Mouse (Mus musculus): ENCODE data around the gene Atp4b. TPM values are rescaled to one million over a fixed set of nuclear protein-coding genes. Genes with fewer than 3 reads are reported as not detected.

The Atp4b gene
- polyA plus RNA-seq, 1 experiment from 2014 or later = not detected

DNA sequence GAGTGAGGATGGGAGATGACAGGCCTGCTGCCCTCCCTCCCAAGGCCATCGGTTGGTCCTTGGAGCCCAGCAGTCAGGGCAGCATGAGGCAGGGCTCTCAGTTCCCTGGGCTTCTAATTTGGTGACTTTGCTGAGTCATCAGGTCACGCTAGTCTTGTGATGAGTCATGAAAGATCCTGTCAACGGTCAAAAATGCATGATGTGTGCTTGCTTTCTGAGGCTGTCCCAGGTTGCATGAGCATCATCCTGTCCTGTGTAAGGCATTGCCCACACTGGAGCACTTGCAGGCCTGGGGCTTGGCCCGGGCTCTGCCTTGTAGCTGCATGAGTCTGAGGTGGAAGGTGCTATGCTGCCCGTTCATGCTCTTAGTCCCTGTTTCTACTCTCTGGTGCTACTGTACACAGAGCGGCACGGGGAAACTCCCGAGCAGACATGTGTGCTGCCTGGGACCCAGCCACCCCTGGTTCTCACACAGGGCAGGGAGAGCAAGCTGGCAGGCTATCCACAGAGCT is 23.4 kb downstream of the Atp4b start:
- no peaks in the 10 kb centered on the region for H3K27me3 ChIP-seq (ENCODE audit: control insufficient read depth, insufficient read depth, low read length)
- H3K4me2 ChIP-seq = no peak overlapping the region
- WGBS (ENCODE audit: insufficient replicate concordance) = 85% methylated on average over 8 of the region's 8 CpGs
- H3K9me3 ChIP-seq (replicated peaks; ENCODE audit: control insufficient read depth, low read length) = no peaks in the 10 kb centered on the region
- H3K36me3 ChIP-seq (ENCODE audit: control insufficient read depth, insufficient read depth, low read length) = peaks cover 57% of the 10 kb centered on the region
- H3K27ac ChIP-seq (ENCODE audit: low read depth, low read length) = no peak overlapping the region
- no peaks in the 10 kb centered on the region for H3K4me1 ChIP-seq (ENCODE audit: control insufficient read depth, insufficient read depth, low read length)
- ATAC-seq (replicated peaks; ENCODE audit: insufficient number of reproducible peaks, low FRiP score, low TSS enrichment) = no peak
- no peak overlapping the region for H3K4me3 ChIP-seq (ENCODE audit: low read depth, low read length)
- H3K9ac ChIP-seq (ENCODE audit: low read depth, low read length) = no peak overlapping the region

DNA sequence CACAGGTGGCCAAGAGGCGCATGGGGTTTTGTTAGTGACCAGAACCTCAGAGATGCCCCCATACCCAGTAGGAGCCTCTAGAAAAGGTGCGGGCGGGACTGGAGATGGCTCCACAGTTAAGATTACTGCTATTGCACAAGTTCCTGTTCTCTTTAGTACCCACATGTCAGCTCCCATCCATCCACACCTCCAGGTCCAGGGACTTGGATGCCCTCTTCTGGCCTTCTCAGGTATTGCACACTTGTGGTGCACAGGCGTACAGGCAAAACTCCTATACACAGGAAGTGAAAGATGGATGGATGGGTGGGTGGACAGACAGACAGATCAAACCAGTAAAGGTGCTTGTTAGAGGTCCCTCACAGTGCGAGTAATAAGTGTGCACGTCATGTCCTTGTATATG is 34.8 kb downstream of the Atp4b start:
- no peaks in the 10 kb centered on the region for H3K4me1 ChIP-seq (ENCODE audit: control insufficient read depth, insufficient read depth, low read length)
- no peak for ATAC-seq (replicated peaks; ENCODE audit: insufficient number of reproducible peaks, low FRiP score, low TSS enrichment)
- no peak overlapping the region for H3K9ac ChIP-seq (ENCODE audit: low read depth, low read length)
- no peaks in the 10 kb centered on the region for H3K27me3 ChIP-seq (ENCODE audit: control insufficient read depth, insufficient read depth, low read length)
- H3K9me3 ChIP-seq (replicated peaks; ENCODE audit: control insufficient read depth, low read length) = 0 out of 2 replicates have a peak, but pooled peaks cover 2% of the 10 kb centered on the region
- no peak overlapping the region for H3K27ac ChIP-seq (ENCODE audit: low read depth, low read length)
- H3K4me3 ChIP-seq (ENCODE audit: low read depth, low read length) = no peak overlapping the region
- H3K4me2 ChIP-seq = no peak overlapping the region
- H3K36me3 ChIP-seq (ENCODE audit: control insufficient read depth, insufficient read depth, low read length) = peaks cover 63% of the 10 kb centered on the region
- WGBS (ENCODE audit: insufficient replicate concordance) = 96% methylated on average over 6 of the region's 6 CpGs

DNA sequence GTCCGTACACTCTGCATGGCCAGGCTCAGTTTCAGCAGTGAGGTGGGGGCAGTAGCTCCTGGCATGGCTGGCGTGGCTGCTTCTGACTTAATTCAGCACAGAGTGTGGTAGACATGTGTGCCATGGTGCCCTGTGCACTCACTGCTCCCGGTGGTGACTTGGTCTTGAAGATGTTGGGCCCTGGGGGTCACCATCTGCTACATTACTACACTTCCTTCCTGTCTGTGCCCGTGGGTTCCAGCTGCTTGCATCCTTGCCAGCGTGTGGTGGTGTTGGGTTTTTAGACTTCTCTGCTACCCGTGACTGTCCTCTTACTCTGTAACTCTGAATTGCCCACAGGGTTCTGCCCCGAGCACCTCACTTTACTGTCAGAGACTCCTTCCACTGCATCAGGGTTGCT is 36.4 kb downstream of the Atp4b start:
- Histone ChIP-seq H3K4me3 (ENCODE audit: low read depth, low read length) (no peak overlapping the region), H3K27me3 (ENCODE audit: control insufficient read depth, insufficient read depth, low read length) (no peaks in the 10 kb centered on the region), H3K4me2 (no peak overlapping the region), H3K4me1 (ENCODE audit: control insufficient read depth, insufficient read depth, low read length) (peaks cover 2% of the 10 kb centered on the region; the same call in 1 of the 2 replicates), H3K9me3 (replicated peaks; ENCODE audit: control insufficient read depth, low read length) (0 out of 2 replicates have a peak, but pooled peaks cover 2% of the 10 kb centered on the region), H3K36me3 (ENCODE audit: control insufficient read depth, insufficient read depth, low read length) (peaks cover 63% of the 10 kb centered on the region), H3K9ac (ENCODE audit: low read depth, low read length) (no peak overlapping the region), H3K27ac (ENCODE audit: low read depth, low read length) (no peak overlapping the region)
- WGBS (ENCODE audit: insufficient replicate concordance) = 89% methylated on average over 7 of the region's 7 CpGs
- no peak for ATAC-seq (replicated peaks; ENCODE audit: insufficient number of reproducible peaks, low FRiP score, low TSS enrichment)

DNA sequence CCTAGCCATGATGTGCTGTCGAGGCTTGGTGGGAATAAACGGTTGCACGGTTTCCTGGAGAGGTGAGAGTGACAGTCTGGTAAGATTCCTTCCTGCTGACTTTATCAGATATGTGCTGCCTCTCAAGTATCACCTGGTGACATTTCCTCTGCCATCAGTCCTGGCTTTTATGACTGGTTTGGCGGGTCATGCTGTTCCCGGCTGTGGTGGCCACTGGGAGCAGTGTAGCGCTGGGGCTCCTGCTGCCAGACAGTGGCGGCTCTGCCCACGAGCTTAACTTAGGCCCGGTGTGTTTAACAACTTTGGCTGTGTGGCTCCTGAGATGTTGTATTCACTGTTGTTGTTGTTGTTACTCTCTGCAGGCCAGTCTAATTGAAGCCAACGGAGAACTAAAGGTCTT is 39.9 kb downstream of the Atp4b start:
- H3K4me1 ChIP-seq (ENCODE audit: control insufficient read depth, insufficient read depth, low read length) = peaks cover 11% of the 10 kb centered on the region
- no peak for ATAC-seq (replicated peaks; ENCODE audit: insufficient number of reproducible peaks, low FRiP score, low TSS enrichment)
- no peak overlapping the region for H3K9ac ChIP-seq (ENCODE audit: low read depth, low read length)
- no peak overlapping the region for H3K27ac ChIP-seq (ENCODE audit: low read depth, low read length)
- H3K36me3 ChIP-seq (ENCODE audit: control insufficient read depth, insufficient read depth, low read length) = peaks cover 52% of the 10 kb centered on the region
- WGBS (ENCODE audit: insufficient replicate concordance) = 77% methylated on average over 10 of the region's 10 CpGs
- no peak overlapping the region for H3K4me3 ChIP-seq (ENCODE audit: low read depth, low read length)
- no peak overlapping the region for H3K4me2 ChIP-seq
- H3K9me3 ChIP-seq (replicated peaks; ENCODE audit: control insufficient read depth, low read length) = 0 out of 2 replicates have a peak, but pooled peaks cover 2% of the 10 kb centered on the region
- no peaks in the 10 kb centered on the region for H3K27me3 ChIP-seq (ENCODE audit: control insufficient read depth, insufficient read depth, low read length)

DNA sequence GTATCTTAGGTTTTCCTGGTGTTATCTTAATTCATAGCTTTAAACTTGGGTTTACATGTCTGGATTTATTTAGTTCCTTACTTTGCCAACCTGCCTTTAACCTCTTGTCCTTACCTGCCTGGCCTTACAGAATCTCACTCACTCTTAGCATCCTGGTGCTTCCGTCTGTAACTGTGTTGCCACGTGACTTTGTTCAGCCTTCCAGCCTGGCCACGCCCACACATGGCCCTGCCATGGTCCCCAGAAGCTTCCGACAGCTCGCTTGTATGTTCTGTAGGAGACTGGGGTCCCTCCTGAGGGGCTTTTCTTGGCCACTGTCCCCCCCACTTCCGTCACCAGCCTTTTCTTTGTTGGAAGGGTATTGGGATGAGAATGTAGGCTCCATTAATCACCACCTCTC is 40.4 kb downstream of the Atp4b start:
- WGBS (ENCODE audit: insufficient replicate concordance) = 89% methylated on average over 6 of the region's 6 CpGs
- no peaks in the 10 kb centered on the region for H3K9me3 ChIP-seq (replicated peaks; ENCODE audit: control insufficient read depth, low read length)
- no peak overlapping the region for H3K4me2 ChIP-seq
- H3K27ac ChIP-seq (ENCODE audit: low read depth, low read length) = no peak overlapping the region
- peaks cover 51% of the 10 kb centered on the region for H3K36me3 ChIP-seq (ENCODE audit: control insufficient read depth, insufficient read depth, low read length)
- H3K27me3 ChIP-seq (ENCODE audit: control insufficient read depth, insufficient read depth, low read length) = no peaks in the 10 kb centered on the region
- peaks cover 14% of the 10 kb centered on the region for H3K4me1 ChIP-seq (ENCODE audit: control insufficient read depth, insufficient read depth, low read length)
- no peak for ATAC-seq (replicated peaks; ENCODE audit: insufficient number of reproducible peaks, low FRiP score, low TSS enrichment)
- H3K9ac ChIP-seq (ENCODE audit: low read depth, low read length) = no peak overlapping the region
- no peak overlapping the region for H3K4me3 ChIP-seq (ENCODE audit: low read depth, low read length)

DNA sequence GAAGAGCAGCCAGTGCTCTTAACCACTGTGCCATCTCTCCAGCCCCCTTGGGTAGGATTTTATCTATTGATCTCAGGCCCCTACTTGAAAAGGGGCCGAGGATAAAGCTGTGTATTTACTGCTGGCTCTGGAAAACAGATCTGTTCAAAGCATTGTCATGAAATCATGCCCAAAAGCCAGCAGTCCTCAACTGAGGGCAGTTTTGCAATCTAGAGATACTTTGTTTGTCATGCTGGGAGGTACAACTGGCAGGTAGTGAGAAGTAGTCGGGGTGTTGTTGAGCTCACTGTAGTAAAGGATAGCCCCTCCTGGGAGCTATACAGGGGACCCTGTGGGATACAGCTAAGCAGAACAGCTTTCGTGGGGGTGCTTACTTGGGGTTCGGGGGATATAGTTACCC is 42.7 kb downstream of the Atp4b start:
- peaks cover 24% of the 10 kb centered on the region for H3K4me1 ChIP-seq (ENCODE audit: control insufficient read depth, insufficient read depth, low read length)
- whole genome bisulfite sequencing (ENCODE audit: insufficient replicate concordance) = 78% methylated on average over 4 of the region's 4 CpGs
- no peak overlapping the region for H3K4me3 ChIP-seq (ENCODE audit: low read depth, low read length)

DNA sequence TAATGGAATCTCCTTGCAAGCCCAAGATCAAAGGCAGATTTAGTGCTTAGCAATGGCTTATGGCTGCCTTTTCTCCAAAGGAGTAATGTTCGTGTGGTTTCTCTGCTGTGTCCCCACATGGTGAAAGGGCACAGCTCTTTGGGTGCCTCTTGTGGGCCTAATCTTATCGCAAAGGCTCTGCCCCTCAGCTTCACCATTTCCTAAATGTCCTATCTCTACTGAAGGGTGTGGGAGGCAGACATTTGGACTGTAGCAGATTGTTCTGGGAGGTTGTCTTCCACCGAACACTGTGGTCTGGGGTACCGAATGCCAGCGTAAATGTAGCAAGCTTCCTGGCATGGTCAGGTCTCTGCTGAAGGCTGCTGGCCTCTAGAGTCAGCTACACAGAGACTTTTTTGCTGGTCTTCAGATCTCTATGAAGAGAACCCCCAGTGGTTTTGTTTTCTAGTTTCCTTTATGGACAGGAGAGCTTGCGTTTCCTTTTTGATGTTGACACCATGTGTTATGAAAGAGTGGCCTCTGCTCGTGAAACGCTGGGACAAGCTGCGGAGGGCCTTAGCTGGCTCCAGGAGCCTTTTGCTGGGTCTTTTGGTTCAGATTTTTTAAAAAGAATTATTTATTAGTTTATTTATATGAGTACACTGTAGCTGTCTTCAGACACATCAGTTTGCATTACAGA is 43.3 kb downstream of the Atp4b start:
- Histone ChIP-seq H3K36me3 (ENCODE audit: control insufficient read depth, insufficient read depth, low read length) (peaks cover 45% of the 10 kb centered on the region), H3K4me2 (no peak overlapping the region), H3K4me3 (ENCODE audit: low read depth, low read length) (no peak overlapping the region), H3K27me3 (ENCODE audit: control insufficient read depth, insufficient read depth, low read length) (no peaks in the 10 kb centered on the region), H3K9ac (ENCODE audit: low read depth, low read length) (no peak overlapping the region), H3K4me1 (ENCODE audit: control insufficient read depth, insufficient read depth, low read length) (peaks cover 24% of the 10 kb centered on the region), H3K27ac (ENCODE audit: low read depth, low read length) (no peak overlapping the region), H3K9me3 (replicated peaks; ENCODE audit: control insufficient read depth, low read length) (no peaks in the 10 kb centered on the region)
- WGBS (ENCODE audit: insufficient replicate concordance) = 69% methylated on average over 9 of the region's 9 CpGs
- no peak for ATAC-seq (replicated peaks; ENCODE audit: insufficient number of reproducible peaks, low FRiP score, low TSS enrichment)

More for the DNA sequence above, 42.7 kb downstream of the Atp4b start:
- Histone ChIP-seq H3K27me3 (ENCODE audit: control insufficient read depth, insufficient read depth, low read length) (no peaks in the 10 kb centered on the region), H3K9me3 (replicated peaks; ENCODE audit: control insufficient read depth, low read length) (no peaks in the 10 kb centered on the region), H3K9ac (ENCODE audit: low read depth, low read length) (no peak overlapping the region), H3K36me3 (ENCODE audit: control insufficient read depth, insufficient read depth, low read length) (peaks cover 51% of the 10 kb centered on the region), H3K27ac (ENCODE audit: low read depth, low read length) (no peak overlapping the region), H3K4me2 (no peak overlapping the region)
- no peak for ATAC-seq (replicated peaks; ENCODE audit: insufficient number of reproducible peaks, low FRiP score, low TSS enrichment)

DNA sequence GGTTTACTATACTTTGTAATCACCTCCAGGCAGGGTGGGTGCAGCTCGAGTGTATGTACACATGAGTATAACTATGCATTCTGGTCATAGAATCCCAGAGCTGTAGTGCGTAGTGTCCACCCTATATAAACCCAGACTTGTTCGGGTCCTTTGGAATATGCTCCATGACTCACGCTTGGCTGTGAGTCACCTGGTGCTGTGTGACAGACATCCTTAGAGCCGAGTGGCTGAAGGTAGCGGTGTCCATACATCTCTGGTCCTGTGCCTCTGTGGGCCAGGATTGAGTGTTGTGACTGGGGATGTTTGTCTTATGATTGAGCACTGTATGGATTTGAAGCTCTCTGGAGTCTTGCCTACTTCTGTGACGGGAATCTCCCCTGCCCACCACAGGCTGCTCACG is 44.0 kb downstream of the Atp4b start:
- Histone ChIP-seq H3K27ac (ENCODE audit: low read depth, low read length) (no peak overlapping the region), H3K27me3 (ENCODE audit: control insufficient read depth, insufficient read depth, low read length) (no peaks in the 10 kb centered on the region), H3K36me3 (ENCODE audit: control insufficient read depth, insufficient read depth, low read length) (peaks cover 46% of the 10 kb centered on the region), H3K9ac (ENCODE audit: low read depth, low read length) (no peak overlapping the region), H3K4me1 (ENCODE audit: control insufficient read depth, insufficient read depth, low read length) (peaks cover 24% of the 10 kb centered on the region), H3K4me3 (ENCODE audit: low read depth, low read length) (no peak overlapping the region), H3K4me2 (no peak overlapping the region), H3K9me3 (replicated peaks; ENCODE audit: control insufficient read depth, low read length) (no peaks in the 10 kb centered on the region)
- no peak for ATAC-seq (replicated peaks; ENCODE audit: insufficient number of reproducible peaks, low FRiP score, low TSS enrichment)
- 74% methylated on average over 8 of the region's 8 CpGs for WGBS (ENCODE audit: insufficient replicate concordance)

DNA sequence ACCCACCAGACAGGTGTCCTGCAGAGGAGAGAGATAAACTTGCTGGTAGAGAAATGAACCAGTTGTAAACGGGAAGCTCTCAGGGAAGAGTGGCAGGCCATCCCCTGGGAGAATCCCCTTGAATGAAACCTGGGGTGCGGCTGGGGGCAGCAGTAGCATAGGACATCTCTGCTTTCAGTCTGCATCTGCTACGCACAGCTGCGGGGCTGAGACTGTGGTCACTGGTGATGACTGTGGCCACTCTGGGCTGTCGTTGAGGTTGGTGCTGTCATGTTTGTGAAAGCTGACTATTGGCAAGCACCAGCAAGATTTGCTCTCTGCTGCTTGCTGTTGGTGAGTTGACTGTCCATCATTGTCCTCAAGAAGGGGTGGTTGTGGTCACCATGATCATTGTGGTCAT is 45.0 kb downstream of the Atp4b start:
- Histone ChIP-seq H3K4me3 (ENCODE audit: low read depth, low read length) (no peak overlapping the region), H3K9me3 (replicated peaks; ENCODE audit: control insufficient read depth, low read length) (no peaks in the 10 kb centered on the region), H3K36me3 (ENCODE audit: control insufficient read depth, insufficient read depth, low read length) (peaks cover 47% of the 10 kb centered on the region), H3K4me2 (no peak overlapping the region), H3K27ac (ENCODE audit: low read depth, low read length) (no peak overlapping the region), H3K4me1 (ENCODE audit: control insufficient read depth, insufficient read depth, low read length) (peaks cover 24% of the 10 kb centered on the region), H3K9ac (ENCODE audit: low read depth, low read length) (no peak overlapping the region), H3K27me3 (ENCODE audit: control insufficient read depth, insufficient read depth, low read length) (no peaks in the 10 kb centered on the region)
- 77% methylated on average over 5 of the region's 5 CpGs for WGBS (ENCODE audit: insufficient replicate concordance)
- no peak for ATAC-seq (replicated peaks; ENCODE audit: insufficient number of reproducible peaks, low FRiP score, low TSS enrichment)
